13 mouse cellular contexts compared by ENCODE assay signal in the genomic region with DNA sequence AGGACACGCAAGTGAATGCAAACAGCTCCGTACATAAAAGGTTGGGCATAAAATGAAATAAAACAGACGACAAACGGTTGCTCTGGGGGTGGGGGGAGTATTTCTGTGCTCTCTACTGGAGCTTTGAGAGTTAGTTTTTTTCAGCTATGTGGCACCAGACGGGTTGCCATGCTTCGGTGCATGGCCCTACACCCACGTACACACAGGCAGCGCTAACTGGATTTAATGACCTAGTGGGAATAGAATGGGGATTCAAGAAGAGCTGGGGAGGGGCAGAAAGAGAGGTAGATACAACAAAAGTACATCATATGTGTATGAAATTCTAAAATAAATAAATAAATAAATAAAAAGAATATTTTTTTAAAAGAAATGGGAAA.
"Had no signal": no experiment of that assay in that cellular context is flagged by ENCODE, and none has a peak within 500 bp of the region (broad histone marks: within the 10 kb centered on the region; RNA-seq: fewer than 3 reads in every experiment).

No protein-coding gene starts in this region.

- H3K36me3 ChIP-seq: intestine, embryonic 15.5 days; limb, embryonic 13.5 days; liver, embryonic 15.5 days; stomach, embryonic 15.5 days had no signal

- H3K27me3 ChIP-seq: intestine, embryonic 15.5 days; liver, embryonic 15.5 days; stomach, embryonic 15.5 days had no signal

- ATAC-seq: midbrain, embryonic 16.5 days had no signal

- H3K9me3 ChIP-seq: intestine, embryonic 15.5 days; limb, embryonic 13.5 days; liver, embryonic 15.5 days; megakaryocyte, embryonic 14.5 days; stomach, embryonic 15.5 days had no signal

- H3K27ac ChIP-seq: intestine, embryonic 15.5 days; limb, embryonic 13.5 days; liver, embryonic 15.5 days; macrophage; stomach, embryonic 15.5 days had no signal

- DNase-seq: lung, adult 2 months; right cerebral cortex, postnatal 4 days; thymus, adult 2 months; thymus, postnatal 25 days had no signal

- H3K9ac ChIP-seq: intestine, embryonic 15.5 days; limb, embryonic 13.5 days; liver, embryonic 15.5 days; stomach, embryonic 15.5 days had no signal

- H3K4me3 ChIP-seq: intestine, embryonic 15.5 days; limb, embryonic 13.5 days; liver, embryonic 15.5 days; megakaryocyte, embryonic 14.5 days; stomach, embryonic 15.5 days had no signal

- H3K4me2 ChIP-seq: intestine, embryonic 15.5 days; liver, embryonic 11.5 days; liver, embryonic 15.5 days; midbrain, embryonic 11.5 days; stomach, embryonic 15.5 days had no signal

- H3K4me1 ChIP-seq: liver, embryonic 15.5 days; megakaryocyte, embryonic 14.5 days had no signal
